ENCODE assay signal across 7 mouse cellular contexts in genomic region chr11:53351224-53351942, GRCm38 (mm10). TPM values are rescaled to one million over a fixed set of nuclear protein-coding genes. Genes with fewer than 3 reads are reported as not detected.
DNase-seq lines count a peak whose midpoint lies in the region; ATAC-seq and TF ChIP-seq lines count a peak whose summit lies in the region.

No protein-coding gene starts in this region.

- ATAC-seq in granulocyte monocyte progenitor cell, adult 5-6 weeks (replicated peaks; ENCODE audit: poor library complexity, severe bottlenecking) = peak; percentile 34
- no peak for ATAC-seq in intestine, postnatal 0 days
- ATAC-seq in limb, embryonic 11.5 days (ENCODE audit: insufficient number of reproducible peaks, low FRiP score, low TSS enrichment, low read depth) = no peak
- ATAC-seq in midbrain, embryonic 12.5 days (ENCODE audit: low FRiP score, low read depth) = no peak

- H3K27ac ChIP-seq in intestine, postnatal 0 days (ENCODE audit: low read depth, low read length) = peak overlapping the region; percentile 99
- H3K27ac ChIP-seq in limb, embryonic 11.5 days (replicated peaks; ENCODE audit: low read depth, low read length) = peak overlapping the region; percentile 93
- peak overlapping the region; percentile 98 for H3K27ac ChIP-seq in midbrain, embryonic 12.5 days (replicated peaks)
- H3K27ac ChIP-seq in small intestine, adult 2 months (ENCODE audit: insufficient read depth, low read depth, low read length) = peak overlapping the region; percentile 98

- peak overlapping the region; percentile 90 for H3K4me2 ChIP-seq in intestine, postnatal 0 days (replicated peaks; ENCODE audit: low read depth)
- H3K4me2 ChIP-seq in limb, embryonic 11.5 days (ENCODE audit: low read depth, severe bottlenecking) = peak overlapping the region; percentile 79
- peak overlapping the region; percentile 87 for H3K4me2 ChIP-seq in midbrain, embryonic 12.5 days (replicated peaks)

- no peaks in the 10 kb centered on the region for H3K9me3 ChIP-seq in intestine, postnatal 0 days (ENCODE audit: control insufficient read depth)
- H3K9me3 ChIP-seq in limb, embryonic 11.5 days (ENCODE audit: control insufficient read depth, low read length) = no peaks in the 10 kb centered on the region
- H3K9me3 ChIP-seq in midbrain, embryonic 12.5 days = no peaks in the 10 kb centered on the region

- H3K27me3 ChIP-seq in intestine, postnatal 0 days (replicated peaks; ENCODE audit: control insufficient read depth, insufficient read depth, low read length) = no peaks in the 10 kb centered on the region
- H3K27me3 ChIP-seq in limb, embryonic 11.5 days (ENCODE audit: control insufficient read depth, insufficient read depth, low read length) = no peaks in the 10 kb centered on the region
- H3K27me3 ChIP-seq in midbrain, embryonic 12.5 days = no peaks in the 10 kb centered on the region
- H3K27me3 ChIP-seq in small intestine, adult 2 months (ENCODE audit: control insufficient read depth, insufficient read depth, low read length) = no peaks in the 10 kb centered on the region

- peak overlapping the region; percentile 95 for H3K9ac ChIP-seq in intestine, postnatal 0 days (ENCODE audit: low read depth, low read length)
- peak overlapping the region; percentile 91 for H3K9ac ChIP-seq in limb, embryonic 11.5 days (ENCODE audit: low read length)
- peak overlapping the region; percentile 97 for H3K9ac ChIP-seq in midbrain, embryonic 12.5 days (replicated peaks)

- H3K4me3 ChIP-seq in intestine, postnatal 0 days (ENCODE audit: low read depth, low read length) = peak overlapping the region; percentile 89
- peak overlapping the region; percentile 87 for H3K4me3 ChIP-seq in limb, embryonic 11.5 days (ENCODE audit: low read depth, low read length)
- peak overlapping the region; percentile 96 for H3K4me3 ChIP-seq in midbrain, embryonic 12.5 days
- H3K4me3 ChIP-seq in small intestine, adult 2 months (ENCODE audit: low read depth, low read length) = peak overlapping the region; percentile 94

- TF ChIP-seq POLR2A in small intestine, adult 2 months (IDR thresholded peaks at IDR 0.05; ENCODE audit: low read depth, low read length) = no peak

- H3K36me3 ChIP-seq in intestine, postnatal 0 days (ENCODE audit: control insufficient read depth, insufficient read depth) = no peaks in the 10 kb centered on the region
- H3K36me3 ChIP-seq in limb, embryonic 11.5 days (ENCODE audit: control insufficient read depth, insufficient read depth, low read length) = no peaks in the 10 kb centered on the region; the same call in 1 of the 2 replicates
- no peaks in the 10 kb centered on the region for H3K36me3 ChIP-seq in midbrain, embryonic 12.5 days
- H3K36me3 ChIP-seq in small intestine, adult 2 months (ENCODE audit: control insufficient read depth, insufficient read depth, low read length) = 0 out of 2 replicates have a peak, but pooled peaks cover 2% of the 10 kb centered on the region

- WGBS in intestine, postnatal 0 days = under 1% methylated on average over 35 of the region's 35 CpGs
- WGBS in limb, embryonic 11.5 days = 1% methylated on average over 35 of the region's 35 CpGs
- under 1% methylated on average over 34 of the region's 35 CpGs for WGBS in midbrain, embryonic 12.5 days
- under 1% methylated on average over 35 of the region's 35 CpGs for WGBS in small intestine, adult 2 months

- peak; percentile 77 for DNase-seq in adrenal gland, adult 2 months
- DNase-seq in embryo, embryonic 10.5 days (ENCODE audit: low spot score) = peak; percentile 82
- DNase-seq in limb, embryonic 11.5 days (ENCODE audit: low spot score) = peak; percentile 81

- peaks cover 9% of the 10 kb centered on the region; the same call in 1 of the 2 replicates for H3K4me1 ChIP-seq in intestine, postnatal 0 days (replicated peaks; ENCODE audit: control insufficient read depth, insufficient read depth, low read length)
- H3K4me1 ChIP-seq in limb, embryonic 11.5 days (ENCODE audit: control insufficient read depth, insufficient read depth, low read length) = no peaks in the 10 kb centered on the region
- H3K4me1 ChIP-seq in midbrain, embryonic 12.5 days = peaks cover 10% of the 10 kb centered on the region
- H3K4me1 ChIP-seq in small intestine, adult 2 months (ENCODE audit: control insufficient read depth, insufficient read depth, insufficient read length, low read length) = peaks cover 5% of the 10 kb centered on the region

- no peak for TF ChIP-seq CTCF in intestine, postnatal 0 days (IDR thresholded peaks at IDR 0.05; ENCODE audit: low read depth)
- TF ChIP-seq CTCF in small intestine, adult 2 months (IDR thresholded peaks at IDR 0.05; ENCODE audit: extremely low read depth, insufficient read length, insufficient replicate concordance, low read depth, low read length) = no peak

RNA-seq across cellular contexts. Expression of gene Aff4, which starts 0.8 kb away (rescaled TPM):
- total RNA-seq in adrenal gland, adult 2 months (2021) = 100 to 1,000 TPM; 145 to 306 TPM
- 6.3 and 8.7 TPM in 2 replicates for polyA plus RNA-seq in adrenal gland, adult 2 months (2012; rRNA removed)
- total RNA-seq in granulocyte monocyte progenitor cell, adult 5-6 weeks (2014; fragmentation: Nextera tagmentation) = 52.9 and 69.9 TPM in 2 replicates
- total RNA-seq in granulocyte monocyte progenitor cell, adult 5-6 weeks (2017) = 42.4 and 95.9 TPM in 2 replicates
- polyA plus RNA-seq in intestine, postnatal 0 days (2015; fragmentation: Nextera tagmentation; extraction: Ambion mirVana) = 19.0 and 23.6 TPM in 2 replicates
- polyA plus RNA-seq in limb, embryonic 11.5 days (2014; fragmentation: Nextera tagmentation; extraction: Ambion mirVana) = 40.1 and 43.1 TPM in 2 replicates
- 77.4 and 98.0 TPM in 2 replicates for polyA plus RNA-seq in midbrain, embryonic 12.5 days (2016; fragmentation: Nextera tagmentation; extraction: Ambion mirVana)
- polyA plus RNA-seq in small intestine, adult 2 months (2012; rRNA removed) = 3.2 and 6.6 TPM in 2 replicates

RNA-seq across cellular contexts. Expression of gene Zcchc10, which starts 26.9 kb away (rescaled TPM):
- 10 to 100 TPM in 1 of 2 experiments, 1 to 10 TPM in 1; 8.8 to 10.1 TPM for total RNA-seq in adrenal gland, adult 2 months (2021)
- 7.1 and 7.6 TPM in 2 replicates for polyA plus RNA-seq in adrenal gland, adult 2 months (2012; rRNA removed)
- 18.5 TPM in 2 replicates for total RNA-seq in granulocyte monocyte progenitor cell, adult 5-6 weeks (2014; fragmentation: Nextera tagmentation)
- 7.4 and 10.3 TPM in 2 replicates for total RNA-seq in granulocyte monocyte progenitor cell, adult 5-6 weeks (2017)
- polyA plus RNA-seq in intestine, postnatal 0 days (2015; fragmentation: Nextera tagmentation; extraction: Ambion mirVana) = 10.1 and 10.8 TPM in 2 replicates
- polyA plus RNA-seq in limb, embryonic 11.5 days (2014; fragmentation: Nextera tagmentation; extraction: Ambion mirVana) = 26.9 and 30.7 TPM in 2 replicates
- polyA plus RNA-seq in midbrain, embryonic 12.5 days (2016; fragmentation: Nextera tagmentation; extraction: Ambion mirVana) = 17.5 and 19.3 TPM in 2 replicates
- polyA plus RNA-seq in small intestine, adult 2 months (2012; rRNA removed) = 1.0 and 1.7 TPM in 2 replicates

RNA-seq across cellular contexts. Expression of gene Hspa4, which starts 51.1 kb away (rescaled TPM):
- 100 to 1,000 TPM; 194 to 257 TPM for total RNA-seq in adrenal gland, adult 2 months (2021)
- polyA plus RNA-seq in adrenal gland, adult 2 months (2012; rRNA removed) = 54.0 and 57.0 TPM in 2 replicates
- 120 and 123 TPM in 2 replicates for total RNA-seq in granulocyte monocyte progenitor cell, adult 5-6 weeks (2014; fragmentation: Nextera tagmentation)
- 507 and 516 TPM in 2 replicates for total RNA-seq in granulocyte monocyte progenitor cell, adult 5-6 weeks (2017)
- polyA plus RNA-seq in intestine, postnatal 0 days (2015; fragmentation: Nextera tagmentation; extraction: Ambion mirVana) = 65.8 and 67.6 TPM in 2 replicates
- 137 and 144 TPM in 2 replicates for polyA plus RNA-seq in limb, embryonic 11.5 days (2014; fragmentation: Nextera tagmentation; extraction: Ambion mirVana)
- polyA plus RNA-seq in midbrain, embryonic 12.5 days (2016; fragmentation: Nextera tagmentation; extraction: Ambion mirVana) = 87.6 and 90.6 TPM in 2 replicates
- 13.3 and 18.6 TPM in 2 replicates for polyA plus RNA-seq in small intestine, adult 2 months (2012; rRNA removed)
